Mouse (Mus musculus): ENCODE measurements around the gene Diexf. TPM values are rescaled to one million over a fixed set of nuclear protein-coding genes. Genes with fewer than 3 reads are reported as not detected.

Diexf gene
- polyA plus RNA-seq, 2 experiments = 8.9 to 33.4 TPM

GRCm38 (mm10) chr1:193083051-193083450 lies 47.0 kb downstream of the Diexf start:
- H3K36me3 ChIP-seq (ENCODE audit: control insufficient read depth, insufficient read depth, low read length) = no peaks in the 10 kb centered on the region
- ATAC-seq (ENCODE audit: low FRiP score, low read depth) (no peak), DNase-seq (ENCODE audit: low spot score) (no peak)
- H3K27me3 ChIP-seq (ENCODE audit: control insufficient read depth, insufficient read depth, low read length) = no peaks in the 10 kb centered on the region
- 43% methylated on average over 7 of the region's 7 CpGs for WGBS
- TF ChIP-seq POLR2A (IDR thresholded peaks at IDR 0.05; ENCODE audit: borderline replicate concordance, extremely low read depth, insufficient read depth, insufficient read length) = no peak
- no peaks in the 10 kb centered on the region for H3K9me3 ChIP-seq (ENCODE audit: control insufficient read depth, low read length)
- peaks cover 30% of the 10 kb centered on the region for H3K4me1 ChIP-seq (ENCODE audit: control insufficient read depth, insufficient read depth, low read length)
- no peak overlapping the region for H3K9ac ChIP-seq (ENCODE audit: low read depth, low read length, severe bottlenecking)
- no peak overlapping the region for H3K4me2 ChIP-seq (replicated peaks; ENCODE audit: low read depth, low read length, severe bottlenecking)
- H3K4me3 ChIP-seq (replicated peaks; ENCODE audit: low read length) = no peak overlapping the region
- no peak overlapping the region for H3K27ac ChIP-seq (replicated peaks; ENCODE audit: low read depth, low read length)

GRCm38 (mm10) chr1:193082311-193082921 lies 47.7 kb downstream of the Diexf start:
- no peaks in the 10 kb centered on the region for H3K9me3 ChIP-seq (ENCODE audit: control insufficient read depth, low read length)
- DNase-seq (ENCODE audit: low spot score) (no peak), ATAC-seq (ENCODE audit: low FRiP score, low read depth) (no peak)
- H3K27me3 ChIP-seq (ENCODE audit: control insufficient read depth, insufficient read depth, low read length) = no peaks in the 10 kb centered on the region
- H3K4me3 ChIP-seq (replicated peaks; ENCODE audit: low read length) = no peak overlapping the region
- TF ChIP-seq POLR2A (IDR thresholded peaks at IDR 0.05; ENCODE audit: borderline replicate concordance, extremely low read depth, insufficient read depth, insufficient read length) = no peak
- no peaks in the 10 kb centered on the region for H3K36me3 ChIP-seq (ENCODE audit: control insufficient read depth, insufficient read depth, low read length)
- peaks cover 25% of the 10 kb centered on the region for H3K4me1 ChIP-seq (ENCODE audit: control insufficient read depth, insufficient read depth, low read length)
- H3K4me2 ChIP-seq (replicated peaks; ENCODE audit: low read depth, low read length, severe bottlenecking) = no peak overlapping the region
- no peak overlapping the region for H3K27ac ChIP-seq (replicated peaks; ENCODE audit: low read depth, low read length)
- WGBS = 23% methylated on average over 10 of the region's 10 CpGs
- H3K9ac ChIP-seq (ENCODE audit: low read depth, low read length, severe bottlenecking) = no peak overlapping the region

- Histone ChIP-seq H3K4me1 (ENCODE audit: control insufficient read depth, insufficient read depth, low read length) (no peaks in the 10 kb centered on the region), H3K36me3 (ENCODE audit: control insufficient read depth, insufficient read depth, low read length) (no peaks in the 10 kb centered on the region), H3K4me3 (replicated peaks; ENCODE audit: low read length) (no peak overlapping the region), H3K27ac (replicated peaks; ENCODE audit: low read depth, low read length) (no peak overlapping the region), H3K9ac (ENCODE audit: low read depth, low read length, severe bottlenecking) (no peak overlapping the region), H3K4me2 (replicated peaks; ENCODE audit: low read depth, low read length, severe bottlenecking) (no peak overlapping the region), H3K27me3 (ENCODE audit: control insufficient read depth, insufficient read depth, low read length) (no peaks in the 10 kb centered on the region), H3K9me3 (ENCODE audit: control insufficient read depth, low read length) (no peaks in the 10 kb centered on the region)
- ATAC-seq (ENCODE audit: low FRiP score, low read depth) = no peak
- no peak for TF ChIP-seq POLR2A (IDR thresholded peaks at IDR 0.05; ENCODE audit: borderline replicate concordance, extremely low read depth, insufficient read depth, insufficient read length)
- DNase-seq (ENCODE audit: low spot score) = no peak
- WGBS = 91% methylated on average over 3 of the region's 3 CpGs
Measured at GRCm38 (mm10) chr1:193062618-193063017, 67.5 kb downstream of the Diexf start.

GRCm38 (mm10) chr1:193060167-193060566 lies 69.9 kb downstream of the Diexf start:
- DNase-seq (ENCODE audit: low spot score) (no peak), ATAC-seq (ENCODE audit: low FRiP score, low read depth) (no peak)
- H3K9ac ChIP-seq (ENCODE audit: low read depth, low read length, severe bottlenecking) = no peak overlapping the region
- H3K4me1 ChIP-seq (ENCODE audit: control insufficient read depth, insufficient read depth, low read length) = no peaks in the 10 kb centered on the region
- TF ChIP-seq POLR2A (IDR thresholded peaks at IDR 0.05; ENCODE audit: borderline replicate concordance, extremely low read depth, insufficient read depth, insufficient read length) = no peak
- H3K27me3 ChIP-seq (ENCODE audit: control insufficient read depth, insufficient read depth, low read length) = no peaks in the 10 kb centered on the region
- no peak overlapping the region for H3K27ac ChIP-seq (replicated peaks; ENCODE audit: low read depth, low read length)
- H3K36me3 ChIP-seq (ENCODE audit: control insufficient read depth, insufficient read depth, low read length) = no peaks in the 10 kb centered on the region
- no peak overlapping the region for H3K4me3 ChIP-seq (replicated peaks; ENCODE audit: low read length)
- no peak overlapping the region for H3K4me2 ChIP-seq (replicated peaks; ENCODE audit: low read depth, low read length, severe bottlenecking)
- no peaks in the 10 kb centered on the region for H3K9me3 ChIP-seq (ENCODE audit: control insufficient read depth, low read length)
- WGBS = 91% methylated on average over 2 of the region's 2 CpGs

GRCm38 (mm10) chr1:193059596-193059995 lies 70.5 kb downstream of the Diexf start:
- DNase-seq (ENCODE audit: low spot score) = no peak
- 77% methylated on average over 5 of the region's 5 CpGs for WGBS
- Histone ChIP-seq H3K27me3 (ENCODE audit: control insufficient read depth, insufficient read depth, low read length) (no peaks in the 10 kb centered on the region), H3K9me3 (ENCODE audit: control insufficient read depth, low read length) (no peaks in the 10 kb centered on the region), H3K36me3 (ENCODE audit: control insufficient read depth, insufficient read depth, low read length) (no peaks in the 10 kb centered on the region), H3K9ac (ENCODE audit: low read depth, low read length, severe bottlenecking) (no peak overlapping the region), H3K27ac (replicated peaks; ENCODE audit: low read depth, low read length) (no peak overlapping the region), H3K4me1 (ENCODE audit: control insufficient read depth, insufficient read depth, low read length) (no peaks in the 10 kb centered on the region), H3K4me3 (replicated peaks; ENCODE audit: low read length) (no peak overlapping the region), H3K4me2 (replicated peaks; ENCODE audit: low read depth, low read length, severe bottlenecking) (no peak overlapping the region)
- no peak for TF ChIP-seq POLR2A (IDR thresholded peaks at IDR 0.05; ENCODE audit: borderline replicate concordance, extremely low read depth, insufficient read depth, insufficient read length)
- no peak for ATAC-seq (ENCODE audit: low FRiP score, low read depth)

All from limb, embryonic 14.5 days (tissue).